Mouse (Mus musculus) layer of hippocampus, adult 8-10 months (tissue): ENCODE measurements around the gene Tmprss13. TPM values are rescaled to one million over a fixed set of nuclear protein-coding genes. Genes with fewer than 3 reads are reported as not detected.

Experiments
- DNase-seq, 2 experiments: peaks; one replicate each; pipeline ENCODE4 v3.0.0; 2022; ENCODE audit warnings: low spot score in 2 of 2
- total RNA-seq, 4 experiments: library from RNA; stranded (reverse); gene quantifications; 2 replicates each; pipeline ENCODE4 v1.2.4; 2022

Gene Tmprss13
- total RNA-seq, 4 experiments from 2014 or later, result not detected

DNA sequence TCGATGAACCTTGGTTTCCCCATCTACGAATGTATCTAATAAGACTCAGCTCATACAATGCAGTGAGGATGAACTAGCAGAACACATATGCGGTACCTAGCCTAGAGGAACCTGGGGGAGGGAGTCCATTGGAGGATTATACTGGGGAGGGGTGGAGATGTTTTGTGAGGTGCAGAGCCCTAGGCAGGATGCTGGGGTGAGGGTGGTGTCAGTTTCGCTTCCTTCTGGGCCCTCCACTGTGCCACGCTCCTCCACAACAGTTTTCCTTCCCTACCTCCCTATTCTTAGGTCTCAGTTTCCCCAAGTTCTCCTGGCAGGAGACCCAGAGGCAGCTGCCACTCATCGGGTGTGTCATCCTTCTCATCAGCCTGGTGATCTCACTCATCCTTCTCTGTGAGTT, 10.7 kb downstream of the Tmprss13 start:
- no peak for DNase-seq

DNA sequence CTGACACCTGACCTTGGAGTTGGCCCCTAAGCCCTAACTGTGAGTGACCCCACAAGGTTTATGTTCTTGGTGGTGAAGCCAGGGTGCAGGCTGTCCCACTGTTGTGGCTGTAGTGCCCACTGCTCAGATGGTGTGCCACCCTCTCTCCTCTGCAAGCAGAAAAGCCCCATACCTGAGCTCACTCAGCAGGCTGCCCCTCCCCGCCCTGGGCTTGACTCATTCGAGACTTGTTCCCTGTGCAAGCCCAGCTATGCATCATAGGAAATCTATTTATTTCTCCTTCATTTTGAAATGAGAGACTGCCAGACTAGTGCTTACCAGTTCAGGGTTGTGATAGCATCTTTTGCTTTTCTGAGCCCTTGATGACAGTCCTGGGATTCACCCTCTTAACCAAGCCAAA, 18.5 kb downstream of the Tmprss13 start:
- no peak for DNase-seq

DNA sequence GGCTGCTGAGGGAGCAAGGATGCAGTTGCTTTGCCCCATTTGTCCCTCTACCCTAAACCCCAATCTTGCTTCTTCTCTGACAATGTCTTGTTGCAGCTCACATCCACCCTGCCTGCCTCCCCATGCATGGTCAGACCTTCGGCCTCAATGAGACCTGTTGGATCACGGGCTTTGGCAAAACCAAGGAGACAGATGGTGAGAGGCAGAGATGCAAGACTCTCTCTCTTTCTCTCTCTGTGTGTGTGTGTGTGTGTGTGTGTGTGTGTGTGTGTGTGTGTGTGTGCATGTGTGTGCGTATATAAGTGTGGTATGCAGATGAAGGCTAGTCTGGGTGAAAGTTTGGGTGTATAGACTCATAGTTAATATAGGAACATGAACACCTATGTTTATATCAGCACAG, 24.2 kb downstream of the Tmprss13 start:
- no peak for DNase-seq

DNA sequence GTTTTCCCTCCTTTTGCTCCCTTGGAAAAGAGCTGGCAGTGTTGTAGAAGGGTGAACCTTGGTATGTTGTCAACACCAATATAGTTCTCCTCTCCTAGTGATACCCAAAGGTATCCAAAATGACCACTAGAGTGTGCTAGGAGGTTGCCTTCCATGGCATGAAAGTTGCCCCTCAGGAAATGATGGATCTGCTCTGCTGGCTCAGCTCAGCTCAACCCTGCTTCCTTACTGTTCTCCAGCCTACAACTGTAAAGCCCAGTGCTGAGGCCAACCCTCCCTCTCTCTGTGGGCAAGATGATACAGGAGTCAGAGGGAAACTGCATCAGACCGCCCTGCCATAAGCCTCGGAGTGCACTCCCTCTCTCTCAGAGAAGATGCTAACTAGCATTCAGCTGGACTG, 26.6 kb downstream of the Tmprss13 start:
- no peak for DNase-seq

DNA sequence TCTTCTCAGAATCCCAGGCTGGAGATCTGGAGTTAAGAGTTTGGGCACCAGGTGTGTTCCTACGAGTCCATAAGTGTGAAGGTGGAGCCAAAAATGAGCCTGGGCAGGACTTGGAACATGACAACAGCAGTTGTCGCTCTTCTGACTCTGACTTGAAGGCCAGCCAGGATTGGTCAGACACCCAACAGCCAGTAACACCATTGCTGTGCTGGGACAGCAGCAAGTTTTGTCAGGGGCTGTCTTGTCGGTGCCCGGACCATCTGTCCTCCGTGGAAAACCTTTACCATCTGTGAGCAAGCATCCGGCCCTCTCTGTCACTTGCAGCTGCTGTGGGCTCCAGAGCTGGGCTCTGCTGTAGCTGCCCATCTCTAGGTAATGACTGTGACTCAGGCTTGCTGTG, 27.4 kb downstream of the Tmprss13 start:
- no peak for DNase-seq

DNA sequence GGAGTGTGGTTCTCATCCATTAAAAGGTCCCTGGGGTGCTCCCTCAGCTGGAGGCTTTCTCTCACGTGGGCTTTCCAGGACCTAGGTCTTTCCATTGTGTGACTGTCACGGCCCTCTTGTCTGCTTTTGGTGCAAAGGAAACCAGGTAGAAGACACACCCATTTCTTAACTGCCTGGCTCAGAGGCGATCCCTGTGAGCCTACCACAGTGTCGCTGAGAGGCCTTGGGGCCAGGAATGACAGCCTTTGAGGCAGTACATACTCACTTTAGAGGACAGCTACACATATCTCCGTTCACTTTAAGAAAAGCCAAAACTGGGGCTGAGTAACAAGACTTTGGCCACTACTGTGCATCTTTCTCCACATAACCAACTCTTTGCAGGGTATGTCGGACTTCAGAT, 29.7 kb downstream of the Tmprss13 start:
- DNase-seq, result no peak

DNA sequence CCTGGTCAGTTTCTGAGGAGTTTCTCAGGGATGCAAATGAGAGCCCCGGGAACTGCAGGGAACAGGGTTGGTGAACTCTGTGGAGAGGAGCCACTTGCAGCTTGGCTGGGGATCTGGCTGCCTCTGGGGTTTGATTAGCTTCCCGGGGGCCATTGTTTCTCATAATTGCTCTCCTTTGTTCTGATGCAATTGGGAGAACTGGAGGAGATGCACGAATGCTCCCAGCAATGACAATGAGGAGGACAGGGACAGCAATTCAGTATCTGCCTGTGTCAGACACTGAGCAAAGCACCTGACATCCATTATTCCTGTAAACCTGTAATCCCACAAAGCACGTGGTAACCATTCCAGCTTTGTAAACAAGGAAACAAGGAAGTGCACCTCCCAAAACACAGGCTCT, 30.3 kb downstream of the Tmprss13 start:
- no peak for DNase-seq

DNA sequence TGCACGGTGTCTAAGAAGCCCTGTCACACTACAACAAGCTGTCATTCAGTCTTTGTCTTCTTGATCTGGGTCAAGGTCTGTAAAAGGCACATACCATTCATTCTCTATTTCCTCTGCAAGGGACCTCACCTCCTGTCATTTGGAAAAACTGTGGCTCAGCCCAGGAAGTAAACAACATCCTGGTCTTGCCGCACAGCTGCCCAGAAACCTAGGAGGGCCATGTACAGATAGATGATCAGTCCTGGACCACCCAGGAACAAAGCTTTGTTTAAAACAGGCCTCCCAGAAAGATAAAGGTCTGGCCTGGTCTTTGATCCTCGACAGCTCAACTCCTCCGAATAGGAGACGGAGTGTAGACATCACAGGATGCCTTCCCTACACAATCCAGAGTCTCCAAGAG, 31.0 kb downstream of the Tmprss13 start:
- DNase-seq, result no peak

DNA sequence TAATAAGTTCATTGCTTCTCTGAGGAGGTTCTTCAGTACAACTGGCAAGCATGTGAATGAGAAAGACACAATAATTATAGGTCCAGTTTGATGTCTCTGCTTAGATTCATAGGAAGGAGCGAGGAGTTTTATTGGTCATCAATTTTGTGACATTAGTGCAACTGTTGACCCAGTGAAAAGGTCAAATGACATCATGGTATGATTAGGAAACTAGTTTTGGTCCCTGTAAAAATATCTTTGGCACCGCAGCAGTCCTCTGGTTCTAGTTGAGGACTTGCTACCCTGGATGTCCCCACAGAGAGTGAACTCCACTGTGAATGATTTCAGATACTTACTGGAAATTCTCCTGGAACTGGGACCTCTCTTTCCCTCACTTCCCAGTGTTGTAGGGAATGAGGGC, 36.3 kb downstream of the Tmprss13 start:
- DNase-seq, result no peak

DNA sequence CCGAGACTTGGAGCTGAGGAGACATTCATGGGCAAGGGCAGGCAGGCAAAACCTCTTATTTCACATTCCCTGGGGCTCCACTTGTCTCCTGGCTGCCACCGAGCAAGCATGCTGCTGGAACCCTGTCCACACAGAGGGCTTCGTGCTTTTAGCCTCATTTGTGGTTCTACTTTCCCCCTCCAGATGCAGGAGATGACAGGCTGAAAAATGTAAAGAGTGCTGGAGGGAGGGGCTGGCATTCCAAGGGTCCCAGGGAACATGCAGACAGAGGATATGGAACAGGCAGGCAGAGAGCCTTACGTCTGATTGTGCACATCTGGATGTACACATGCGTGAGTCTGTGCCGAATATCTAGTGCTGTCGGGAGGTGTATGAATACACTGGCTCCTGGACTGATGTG, 39.5 kb downstream of the Tmprss13 start:
- DNase-seq, result no peak

DNA sequence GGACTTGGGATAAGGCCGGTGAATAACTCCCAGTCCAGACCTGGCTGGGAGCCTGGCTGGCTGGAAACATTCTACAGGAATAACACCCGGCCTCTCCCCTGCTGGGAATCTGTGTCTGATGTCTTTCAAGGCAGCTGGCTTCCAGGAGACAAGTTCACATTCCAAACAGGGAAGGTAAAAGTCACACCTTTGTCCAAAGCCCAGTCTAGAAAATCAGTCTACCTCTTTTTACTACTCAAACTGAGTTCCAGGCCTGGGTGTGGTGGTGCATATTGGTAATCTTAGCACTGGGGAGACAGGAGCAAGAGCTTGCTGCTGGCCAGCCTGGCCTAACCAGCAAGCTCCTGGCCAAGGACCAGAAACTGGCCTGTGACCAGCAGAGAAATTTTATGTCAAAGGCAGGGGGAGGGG, 43.2 kb downstream of the Tmprss13 start:
- DNase-seq, result no peak

DNA sequence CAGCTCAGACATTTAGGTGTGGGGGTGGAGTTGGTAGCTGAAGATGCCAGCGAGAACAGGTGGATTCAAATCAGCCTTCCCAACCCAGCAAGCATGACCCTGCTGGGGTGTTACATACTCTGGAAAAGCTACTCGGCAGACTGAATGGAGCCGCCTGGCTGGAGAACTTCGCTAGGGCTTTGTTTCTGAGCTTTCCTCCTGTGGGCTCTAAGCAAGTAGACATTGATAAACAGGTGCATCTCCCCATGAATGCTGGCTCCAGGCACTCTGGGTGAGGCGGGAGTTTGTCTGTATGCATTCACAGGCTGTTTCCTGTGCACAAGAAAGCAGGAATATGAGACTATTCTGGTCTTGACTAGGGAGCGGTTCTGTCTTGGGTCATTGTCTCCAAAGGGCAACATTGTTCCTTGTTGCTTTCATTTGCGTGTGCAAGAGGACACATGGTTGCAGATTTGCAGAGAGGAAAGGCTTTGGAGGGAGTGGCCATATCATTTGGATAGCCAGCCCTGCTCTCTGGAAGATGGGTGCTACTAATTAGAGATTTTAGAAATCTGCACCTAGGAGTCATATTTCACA, 44.8 kb downstream of the Tmprss13 start:
- DNase-seq, result no peak

DNA sequence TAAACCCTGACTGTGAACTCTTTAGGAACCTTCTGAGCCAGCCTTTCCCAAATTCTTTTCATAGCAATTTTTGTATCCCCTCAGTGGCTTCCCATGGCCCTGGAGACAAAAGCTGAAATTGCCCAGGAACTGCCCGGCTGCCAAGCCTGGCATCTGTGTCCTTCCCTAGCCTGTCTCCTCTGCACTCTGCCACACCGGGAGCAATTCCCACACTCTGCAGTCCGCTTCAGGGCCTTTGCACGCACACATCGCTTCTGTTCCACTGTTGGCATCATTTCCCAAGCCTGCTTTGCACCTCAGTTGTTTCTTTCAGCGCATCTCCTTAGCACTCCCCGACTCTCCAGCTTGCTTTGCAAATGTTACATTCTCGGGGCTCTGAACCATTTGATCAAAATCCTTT, 48.8 kb downstream of the Tmprss13 start:
- no peak for DNase-seq

DNA sequence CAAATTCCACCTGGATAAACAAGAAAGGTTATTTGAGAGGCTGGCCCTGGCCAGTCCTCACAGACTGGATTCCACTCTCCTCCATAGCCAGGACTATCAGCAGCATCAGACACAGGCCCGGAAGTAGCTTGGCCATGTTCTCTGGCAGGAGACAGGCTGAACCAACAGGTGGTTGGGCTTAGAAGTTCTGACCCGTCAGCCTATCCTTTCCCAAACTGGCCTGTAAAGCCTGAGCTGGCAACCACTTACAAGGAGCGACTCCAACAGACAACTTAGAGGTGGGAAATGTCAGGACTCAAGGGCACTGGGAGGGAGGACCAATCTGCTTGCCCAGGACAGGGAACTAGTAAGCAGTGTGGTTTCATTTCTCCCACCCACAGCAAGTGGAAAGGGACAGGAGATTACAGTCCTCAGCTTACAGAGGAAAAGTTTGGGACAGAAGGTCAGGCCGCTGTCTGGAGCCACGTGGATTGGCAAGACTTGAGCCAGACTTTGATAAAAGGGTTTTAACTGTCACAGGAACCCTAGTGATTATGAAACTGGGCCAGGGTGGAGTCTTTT, 49.5 kb downstream of the Tmprss13 start:
- no peak for DNase-seq

DNA sequence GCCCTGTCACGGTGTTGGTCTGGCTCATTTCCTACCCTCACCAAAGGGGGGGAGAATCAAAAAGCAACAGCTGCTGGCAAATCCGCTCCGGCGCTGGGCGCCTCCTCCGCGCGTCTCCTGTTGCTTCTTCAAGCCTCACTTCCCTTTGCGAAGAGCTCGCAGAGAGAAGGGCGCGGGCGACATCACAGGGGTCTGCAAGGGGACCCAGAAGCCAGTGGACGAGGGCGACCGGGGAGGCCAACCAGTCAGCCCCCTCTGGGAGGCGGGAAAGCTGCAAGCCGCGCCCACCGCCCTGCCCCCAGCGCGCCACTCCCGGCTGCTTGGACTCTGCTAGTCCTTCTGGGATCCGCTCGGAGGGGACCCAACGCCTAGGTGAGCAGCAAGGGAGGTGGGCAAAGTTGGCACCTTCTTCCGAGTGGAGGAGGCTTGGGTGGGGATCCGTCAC, 51.2 kb downstream of the Tmprss13 start, which contains the start of gene Fxyd6:
TSS of gene Fxyd6 (plus strand) at position 69 of the 445 bp plus-strand sequence.
- peak in 1 of 2 experiments; percentile 22 for DNase-seq

DNA sequence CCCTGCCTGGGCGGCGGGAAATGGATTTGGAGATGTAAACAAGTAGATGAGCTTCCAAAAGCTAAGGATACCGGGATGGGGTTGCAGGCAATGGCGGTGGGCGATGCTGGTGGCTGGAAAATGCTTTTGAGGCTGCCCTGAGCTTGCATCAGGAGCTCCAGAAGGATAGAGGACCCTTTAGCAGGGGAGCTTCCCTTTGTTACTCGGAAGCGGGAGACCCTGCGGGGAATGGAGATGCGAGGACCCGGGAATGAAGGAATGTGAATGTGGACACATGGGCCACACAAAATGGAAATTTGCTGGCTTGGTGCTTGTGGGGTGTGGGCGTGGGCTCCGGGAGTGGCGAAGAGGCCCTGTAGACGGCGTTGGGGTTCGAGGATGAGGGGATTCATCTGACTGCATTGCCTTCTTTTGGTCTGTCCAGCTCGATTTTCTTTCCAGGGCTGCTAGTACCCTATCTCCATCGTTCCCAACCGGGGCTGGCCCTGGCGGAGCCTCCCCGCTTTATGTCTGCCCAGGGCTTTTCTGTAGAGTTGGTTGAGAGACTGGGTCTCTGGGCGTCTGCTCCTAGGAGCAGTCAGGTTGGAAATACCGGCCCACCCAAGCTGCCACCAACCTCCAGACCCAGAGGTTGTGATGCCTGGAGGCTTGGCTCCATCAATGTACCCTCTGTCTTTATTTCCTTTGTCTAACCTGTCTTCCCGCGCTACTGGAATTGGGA, 51.9 kb downstream of the Tmprss13 start:
- no peak for DNase-seq

DNA sequence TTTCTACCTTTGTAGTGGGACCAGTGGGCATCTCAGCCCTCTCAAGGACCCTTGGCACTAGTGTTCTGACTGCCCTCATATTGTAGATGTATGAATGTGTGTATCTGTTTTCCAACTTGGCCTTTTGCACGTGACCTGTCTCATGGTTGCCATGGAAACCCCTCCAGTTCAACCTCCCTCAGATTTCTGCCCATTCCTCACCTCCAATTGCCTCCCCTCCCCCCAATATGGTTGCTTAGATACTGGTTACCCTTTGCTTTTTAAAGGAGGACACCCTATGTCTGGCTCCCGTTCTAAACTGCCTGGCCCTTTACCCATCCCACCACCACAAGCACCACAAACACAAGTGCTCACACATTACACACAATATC, 52.4 kb downstream of the Tmprss13 start:
- no peak for DNase-seq

DNA sequence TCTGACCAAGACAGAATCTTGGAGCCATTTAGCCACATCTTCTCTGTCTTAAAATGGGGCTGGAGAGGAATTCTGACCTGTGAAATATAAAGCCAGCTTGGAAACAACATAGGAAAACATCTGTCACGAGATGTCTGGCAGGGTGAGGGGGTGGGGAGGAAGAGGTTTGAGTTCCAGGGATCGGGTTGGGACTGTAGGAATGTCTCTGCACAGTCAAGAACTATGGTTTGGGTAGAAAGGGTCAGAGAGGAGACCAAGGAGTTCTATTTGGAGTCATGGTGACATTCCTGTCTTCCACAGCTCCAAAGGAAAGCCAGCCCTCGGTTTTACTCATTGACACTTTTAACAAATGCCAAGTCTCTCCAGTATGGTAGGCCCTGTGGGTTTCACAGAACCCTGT, 55.0 kb downstream of the Tmprss13 start:
- DNase-seq, result no peak

DNA sequence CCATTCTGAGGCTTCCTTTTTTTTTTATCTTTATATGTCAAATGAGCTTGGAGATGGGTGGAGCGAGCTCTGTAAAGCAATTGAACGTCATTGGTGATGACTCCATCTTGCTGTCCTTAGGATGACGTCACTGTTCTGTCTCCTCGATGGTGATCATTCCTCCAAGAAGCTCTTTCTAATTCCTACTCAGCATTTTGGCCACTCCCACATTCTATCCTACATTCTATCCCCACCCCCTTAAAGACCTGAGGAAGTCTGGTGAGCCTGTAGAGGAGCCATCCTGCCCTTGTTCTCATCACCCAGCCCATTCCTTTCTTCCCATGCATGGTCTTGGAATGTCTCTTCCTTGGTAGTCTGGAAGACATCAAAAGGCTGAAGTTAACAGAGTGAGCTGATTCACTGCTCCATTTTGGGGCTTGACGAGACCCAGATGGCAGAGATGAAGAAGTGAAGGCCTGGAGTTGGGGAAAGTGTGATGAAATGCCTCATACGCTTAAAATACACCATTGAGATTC, 56.1 kb downstream of the Tmprss13 start:
- no peak for DNase-seq

DNA sequence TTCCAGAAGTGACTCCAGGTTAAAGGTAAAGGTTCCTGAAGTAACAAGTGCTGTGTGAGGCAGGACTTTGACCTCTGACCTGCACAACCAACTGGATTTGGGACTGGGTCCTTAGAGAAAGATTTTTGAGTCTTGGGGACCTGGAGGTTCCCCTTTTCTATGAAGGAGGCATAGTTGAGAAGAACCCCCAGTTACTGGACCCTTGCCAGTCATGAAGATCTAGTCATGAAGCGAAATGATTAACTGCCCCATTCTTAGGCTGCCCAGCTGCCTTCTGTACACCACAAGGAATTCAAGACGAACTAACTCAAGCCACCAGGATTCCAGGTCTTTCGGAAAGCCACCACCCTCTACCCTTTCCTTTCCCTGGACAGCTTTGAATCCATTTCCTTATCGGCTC, 57.5 kb downstream of the Tmprss13 start:
- DNase-seq, result no peak

DNA sequence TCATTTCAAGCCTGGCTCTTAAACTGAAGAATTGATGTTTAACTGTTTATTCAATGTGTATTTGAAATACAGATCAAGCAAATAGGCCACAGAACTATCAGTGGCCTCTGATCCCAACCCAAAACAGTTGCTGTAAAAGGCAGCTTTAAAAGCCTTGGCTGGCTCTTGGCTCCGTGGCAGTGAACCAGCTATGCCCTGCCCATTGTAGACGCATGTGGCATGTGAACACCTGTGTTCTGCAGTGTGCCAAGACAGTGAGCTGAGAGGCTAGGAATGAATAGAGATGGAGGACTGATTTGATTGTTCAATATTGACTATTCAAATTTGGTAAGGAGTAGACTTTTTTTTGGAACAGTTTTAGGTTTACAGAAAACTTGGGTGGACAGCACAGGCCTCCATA, 58.0 kb downstream of the Tmprss13 start:
- DNase-seq, result no peak

DNA sequence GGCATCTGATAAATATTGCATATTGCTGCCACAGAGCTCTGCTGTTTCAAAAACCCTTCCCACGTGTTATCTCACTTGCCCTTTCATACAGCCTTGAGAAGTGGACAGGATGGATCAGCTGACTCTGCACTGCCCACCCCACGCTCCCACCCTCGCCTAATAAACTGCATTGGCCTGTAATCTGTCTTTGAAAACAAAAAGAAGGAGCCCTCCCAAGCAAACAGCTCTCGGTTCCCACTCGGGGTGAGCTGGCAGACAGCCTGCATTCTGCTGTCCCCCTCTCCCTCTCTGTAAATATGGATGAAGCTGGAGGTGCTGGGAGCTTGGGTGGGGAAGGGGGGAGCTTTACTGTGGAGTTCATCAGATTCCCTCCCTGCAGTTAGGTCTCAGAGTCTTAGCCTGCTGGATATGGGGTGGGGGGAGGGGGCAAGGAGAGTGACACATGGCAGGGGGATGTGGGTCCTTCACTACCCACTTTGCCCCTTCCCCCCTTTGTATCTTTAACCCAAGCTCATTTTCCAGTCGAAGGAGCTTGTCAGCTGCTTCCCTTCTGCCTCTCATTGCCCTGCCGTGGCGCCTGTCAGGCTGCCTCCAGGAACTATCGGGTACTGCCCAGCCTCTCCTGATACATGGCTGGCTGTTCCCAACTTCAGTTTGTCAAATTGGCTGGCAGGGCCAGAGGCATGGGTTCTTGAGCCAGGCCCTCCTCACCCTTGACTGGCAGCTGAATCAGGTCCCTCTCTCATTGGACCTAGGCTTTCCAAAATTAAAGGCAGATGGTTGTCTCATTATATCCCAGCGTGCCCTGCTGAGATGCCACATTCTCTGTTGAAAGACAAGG, 61.7 kb downstream of the Tmprss13 start:
- DNase-seq, result no peak
